Mouse (Mus musculus): ENCODE results near the gene Usp29. TPM values are rescaled to one million over a fixed set of nuclear protein-coding genes. Genes with fewer than 3 reads are reported as not detected.

Usp29 gene
- total and polyA plus RNA-seq, 3 experiments = not detected

DNA sequence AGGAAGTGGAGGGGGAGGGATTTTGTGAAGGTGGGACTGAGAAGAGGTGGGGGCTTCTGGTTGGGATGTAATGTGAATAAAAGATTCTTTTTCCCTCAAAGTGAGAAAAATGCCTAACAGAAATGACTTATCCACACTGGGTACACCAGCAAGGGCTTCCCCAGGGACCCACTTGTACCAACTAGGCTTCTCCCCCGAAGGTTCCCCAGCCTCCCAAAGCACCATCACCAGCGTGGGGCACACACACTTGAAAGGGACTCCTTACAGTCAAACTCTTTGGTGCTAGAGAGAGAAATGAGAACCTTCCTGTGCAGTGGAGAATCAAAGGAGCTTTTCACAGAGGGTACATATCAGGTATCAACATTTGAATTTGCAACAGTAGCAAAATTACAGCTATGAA, 198.9 kb downstream of the Usp29 start:
- dilution Hi-C loops (cut with MboI; ENCODE audit: extremely low pct_ligation_motif_present, extremely low pct_unique_long_range_greater_than_20kb, low sequenced_read_pairs) = no loop called here
- H3K79me2 ChIP-seq (replicated peaks; ENCODE audit: control insufficient read depth, extremely low read depth, insufficient read depth, poor library complexity, severe bottlenecking) = no peaks in the 10 kb centered on the region
- no peak for DNase-seq (ENCODE audit: extremely low read depth)
- H3K36me3 ChIP-seq (replicated peaks in 1 of 2; ENCODE audit: control insufficient read depth in 1 of 2, insufficient read depth in 1 of 2, low read length in 1 of 2) = no peaks in the 10 kb centered on the region
- no peaks in the 10 kb centered on the region for H3K4me1 ChIP-seq (ENCODE audit: control insufficient read depth in 1 of 2, insufficient read depth in 2 of 2)
- H3K9me3 ChIP-seq (replicated peaks; ENCODE audit: low read length) = peaks cover 13% of the 10 kb centered on the region
- H3K27me3 ChIP-seq (replicated peaks) = no peaks in the 10 kb centered on the region
- no peak for TF ChIP-seq RCOR1 (conservative IDR thresholded peaks at IDR 0.05; ENCODE audit: low read depth, low read length)
- TF ChIP-seq JUND (conservative IDR thresholded peaks at IDR 0.05; ENCODE audit: low read depth, low read length) = no peak
- TF ChIP-seq SMC3 (IDR thresholded peaks at IDR 0.05; ENCODE audit: low read depth, low read length) = no peak
- TF ChIP-seq ELF1 (IDR thresholded peaks at IDR 0.05; ENCODE audit: low read depth, low read length) = no peak
- TF ChIP-seq MXI1 (IDR thresholded peaks at IDR 0.05; ENCODE audit: low read depth, low read length) = no peak
- no peak for TF ChIP-seq RAD21 (IDR thresholded peaks at IDR 0.05; ENCODE audit: low read depth, low read length)
- TF ChIP-seq USF1 (IDR thresholded peaks at IDR 0.05; ENCODE audit: low read depth, low read length) = no peak
- no peak for TF ChIP-seq GABPA (IDR thresholded peaks at IDR 0.05; ENCODE audit: insufficient replicate concordance, low read depth, low read length)
- TF ChIP-seq HCFC1 (IDR thresholded peaks at IDR 0.05; ENCODE audit: low read depth, low read length) = no peak
- TF ChIP-seq NELFE (IDR thresholded peaks at IDR 0.05; ENCODE audit: low read depth, low read length) = no peak
- TF ChIP-seq ETS1 (conservative IDR thresholded peaks at IDR 0.05; ENCODE audit: low read depth, low read length) = no peak
- no peak for TF ChIP-seq ZKSCAN1 (IDR thresholded peaks at IDR 0.05; ENCODE audit: borderline replicate concordance, low read depth, low read length)
- TF ChIP-seq MAZ (IDR thresholded peaks at IDR 0.05; ENCODE audit: low read depth, low read length) = no peak
- no peak for TF ChIP-seq POLR2AphosphoS2 (IDR thresholded peaks at IDR 0.05; ENCODE audit: low read depth, low read length)
- H3K4me2 ChIP-seq (ENCODE audit: insufficient read depth, low read depth, poor library complexity, severe bottlenecking) = no peak overlapping the region
- H3K9ac ChIP-seq (ENCODE audit: insufficient read depth, low read depth) = no peak overlapping the region
- H3K27ac ChIP-seq (ENCODE audit: insufficient read depth, low read depth) = no peak overlapping the region
- in situ Hi-C loops (cut with MboI; ENCODE audit: low pct_ligation_motif_present, low pct_unique_long_range_greater_than_20kb, low sequenced_read_pairs) = no loop called here
- H3K4me3 ChIP-seq (replicated peaks in 1 of 3; ENCODE audit: low read depth in 2 of 3, low read length in 2 of 3, poor library complexity in 1 of 3) = no peak overlapping the region

DNA sequence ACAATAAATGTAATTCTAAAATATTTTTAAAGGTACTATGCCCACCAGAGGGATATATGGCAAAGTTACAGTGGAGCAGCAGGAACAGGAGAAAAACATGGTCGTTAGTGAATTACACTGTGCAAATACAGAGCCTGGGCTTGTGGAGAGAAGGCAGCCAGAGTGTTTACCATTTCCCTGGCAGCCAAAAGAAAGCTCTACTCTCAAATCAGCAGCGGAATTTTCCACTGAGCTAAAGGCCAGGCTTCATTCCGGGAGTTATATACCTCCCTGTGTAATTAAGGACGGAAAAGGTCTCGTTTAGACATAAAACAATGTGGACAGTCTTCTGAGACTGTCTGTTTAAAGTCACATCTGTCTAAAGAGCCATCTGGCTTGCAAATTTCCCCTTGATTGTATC, 204.4 kb downstream of the Usp29 start:
- Histone ChIP-seq H3K9me3 (replicated peaks; ENCODE audit: low read length) (peaks cover 8% of the 10 kb centered on the region), H3K9ac (ENCODE audit: insufficient read depth, low read depth) (no peak overlapping the region), H3K79me2 (replicated peaks; ENCODE audit: control insufficient read depth, extremely low read depth, insufficient read depth, poor library complexity, severe bottlenecking) (no peaks in the 10 kb centered on the region), H3K4me2 (ENCODE audit: insufficient read depth, low read depth, poor library complexity, severe bottlenecking) (no peak overlapping the region), H3K27ac (ENCODE audit: insufficient read depth, low read depth) (no peak overlapping the region), H3K4me3 (replicated peaks in 1 of 3; ENCODE audit: low read depth in 2 of 3, low read length in 2 of 3, poor library complexity in 1 of 3) (no peak overlapping the region), H3K4me1 (ENCODE audit: control insufficient read depth in 1 of 2, insufficient read depth in 2 of 2) (no peaks in the 10 kb centered on the region), H3K27me3 (replicated peaks) (no peaks in the 10 kb centered on the region), H3K36me3 (replicated peaks in 1 of 2; ENCODE audit: control insufficient read depth in 1 of 2, insufficient read depth in 1 of 2, low read length in 1 of 2) (no peaks in the 10 kb centered on the region)
- dilution Hi-C loops (cut with MboI; ENCODE audit: extremely low pct_ligation_motif_present, extremely low pct_unique_long_range_greater_than_20kb, low sequenced_read_pairs) (no loop called here), in situ Hi-C loops (cut with MboI; ENCODE audit: low pct_ligation_motif_present, low pct_unique_long_range_greater_than_20kb, low sequenced_read_pairs) (no loop called here)
- DNase-seq (ENCODE audit: extremely low read depth) = no peak
- no peak for TF ChIP-seq SMC3 (IDR thresholded peaks at IDR 0.05; ENCODE audit: low read depth, low read length)
- no peak for TF ChIP-seq MXI1 (IDR thresholded peaks at IDR 0.05; ENCODE audit: low read depth, low read length)
- TF ChIP-seq MAFK (IDR thresholded peaks at IDR 0.05; ENCODE audit: insufficient replicate concordance, low read length) = no peak
- TF ChIP-seq POLR2AphosphoS2 (IDR thresholded peaks at IDR 0.05; ENCODE audit: low read depth, low read length) = no peak
- no peak for TF ChIP-seq TCF12 (IDR thresholded peaks at IDR 0.05; ENCODE audit: low read depth, low read length)
- TF ChIP-seq MEF2A (IDR thresholded peaks at IDR 0.05; ENCODE audit: borderline replicate concordance, low read depth, low read length) = no peak
- TF ChIP-seq UBTF (IDR thresholded peaks at IDR 0.05; ENCODE audit: low read depth, low read length) = no peak
- no peak for TF ChIP-seq MAZ (IDR thresholded peaks at IDR 0.05; ENCODE audit: low read depth, low read length)
- no peak for TF ChIP-seq CHD2 (IDR thresholded peaks at IDR 0.05; ENCODE audit: low read length)
- TF ChIP-seq NRF1 (IDR thresholded peaks at IDR 0.05; ENCODE audit: low read depth, low read length) = no peak
- TF ChIP-seq IRF4 (IDR thresholded peaks at IDR 0.05; ENCODE audit: low read depth, low read length) = no peak
- no peak for TF ChIP-seq CTCF (conservative IDR thresholded peaks at IDR 0.05 in 1 of 2, IDR thresholded peaks at IDR 0.05 in 1 of 2; ENCODE audit: low read depth in 2 of 2, low read length in 2 of 2)
- TF ChIP-seq RAD21 (IDR thresholded peaks at IDR 0.05; ENCODE audit: low read depth, low read length) = no peak
- TF ChIP-seq E2F4 (IDR thresholded peaks at IDR 0.05; ENCODE audit: insufficient replicate concordance, low read depth, low read length) = no peak
- TF ChIP-seq GABPA (IDR thresholded peaks at IDR 0.05; ENCODE audit: insufficient replicate concordance, low read depth, low read length) = no peak
- TF ChIP-seq ZKSCAN1 (IDR thresholded peaks at IDR 0.05; ENCODE audit: borderline replicate concordance, low read depth, low read length) = no peak
- no peak for TF ChIP-seq TBP (conservative IDR thresholded peaks at IDR 0.05; ENCODE audit: low read depth, low read length)
- TF ChIP-seq USF2 (conservative IDR thresholded peaks at IDR 0.05; ENCODE audit: low read depth, low read length) = no peak

All from CH12.LX (cell line).